Mouse (Mus musculus) retina, embryonic 14.5 days (tissue): ENCODE results near the gene Etl4.

Experiments used
- DNase-seq: peaks from one replicate; pipeline ENCODE4 v3.0.0-alpha.2; 2015; ENCODE audit warnings: low spot score

Gene Etl4

DNA sequence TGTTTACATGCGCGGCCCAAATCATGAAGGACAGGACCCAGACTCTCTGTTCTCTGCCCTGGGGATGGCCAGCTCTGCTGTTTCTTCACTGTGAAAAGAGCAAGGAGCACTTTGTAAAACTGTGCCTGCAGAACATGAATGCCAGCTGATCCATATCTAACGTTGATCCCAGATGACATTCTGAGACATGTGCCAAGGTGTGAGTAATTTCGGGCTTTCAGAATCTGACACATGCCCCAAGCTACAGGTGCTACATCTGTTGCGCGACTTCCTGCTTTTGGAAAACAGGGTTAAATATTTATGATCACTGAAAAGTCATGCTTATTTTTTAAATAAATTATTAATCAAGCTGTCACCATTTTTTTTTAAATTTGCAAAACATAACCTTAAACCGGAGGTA, 801.0 kb downstream of the Etl4 start:
- DNase-seq = no peak

DNA sequence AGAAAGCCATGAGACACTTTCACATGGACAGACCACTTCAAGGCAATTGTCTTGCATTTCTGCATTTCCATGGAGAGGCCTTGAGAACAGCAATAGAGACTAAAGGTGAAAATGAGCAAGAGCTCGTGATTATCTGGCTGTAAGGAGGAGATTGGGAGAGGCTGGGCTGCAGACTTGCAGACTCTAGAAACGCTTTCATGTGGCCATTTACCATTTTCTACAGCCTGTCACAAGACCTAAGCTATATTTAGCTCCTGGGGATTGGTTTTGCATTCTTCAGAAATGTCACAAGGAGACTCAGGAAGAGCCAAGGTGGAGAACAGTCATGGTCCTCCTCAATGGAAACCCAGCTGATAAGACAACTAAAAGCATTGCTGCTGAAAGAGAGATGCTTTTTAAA, 801.4 kb downstream of the Etl4 start:
- no peak for DNase-seq

DNA sequence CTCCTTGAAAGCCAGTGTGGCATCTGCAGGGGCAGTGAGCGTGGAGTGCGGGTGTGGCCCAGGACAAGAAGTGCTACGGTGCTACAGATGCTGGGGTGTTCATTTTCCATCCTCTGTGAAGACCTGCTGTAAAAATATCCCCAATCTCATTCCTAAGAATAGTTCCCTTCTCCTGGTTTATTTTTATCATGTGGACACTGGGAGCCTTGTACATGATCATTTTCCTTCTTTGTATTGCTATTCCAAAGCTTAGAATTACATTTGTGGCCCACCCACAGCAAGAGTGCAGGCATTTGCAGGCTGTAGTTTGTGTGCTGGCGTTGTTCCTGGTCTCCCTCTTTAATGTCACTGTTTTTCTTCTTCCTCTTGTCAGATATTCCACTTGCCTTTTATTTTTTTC, 809.5 kb downstream of the Etl4 start:
- DNase-seq = no peak

DNA sequence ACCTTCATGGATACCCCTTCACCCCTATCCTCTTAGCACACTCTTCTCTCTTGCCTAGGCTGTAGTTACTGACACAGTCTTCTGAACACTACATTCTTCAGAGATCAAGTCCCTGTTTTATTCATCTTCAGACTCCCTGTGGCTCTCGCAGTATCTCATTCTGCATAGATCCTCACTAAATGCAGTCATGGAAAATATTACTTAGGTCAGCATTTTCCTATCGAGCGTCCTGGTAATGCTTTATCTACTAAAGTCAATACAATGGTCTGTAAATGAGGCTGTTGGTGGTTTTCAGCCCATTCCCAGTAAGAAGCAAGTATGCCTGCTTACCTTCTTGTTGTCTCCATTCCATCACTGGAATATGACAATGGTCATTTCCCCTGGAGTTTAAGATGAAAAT, 811.5 kb downstream of the Etl4 start:
- no peak for DNase-seq

DNA sequence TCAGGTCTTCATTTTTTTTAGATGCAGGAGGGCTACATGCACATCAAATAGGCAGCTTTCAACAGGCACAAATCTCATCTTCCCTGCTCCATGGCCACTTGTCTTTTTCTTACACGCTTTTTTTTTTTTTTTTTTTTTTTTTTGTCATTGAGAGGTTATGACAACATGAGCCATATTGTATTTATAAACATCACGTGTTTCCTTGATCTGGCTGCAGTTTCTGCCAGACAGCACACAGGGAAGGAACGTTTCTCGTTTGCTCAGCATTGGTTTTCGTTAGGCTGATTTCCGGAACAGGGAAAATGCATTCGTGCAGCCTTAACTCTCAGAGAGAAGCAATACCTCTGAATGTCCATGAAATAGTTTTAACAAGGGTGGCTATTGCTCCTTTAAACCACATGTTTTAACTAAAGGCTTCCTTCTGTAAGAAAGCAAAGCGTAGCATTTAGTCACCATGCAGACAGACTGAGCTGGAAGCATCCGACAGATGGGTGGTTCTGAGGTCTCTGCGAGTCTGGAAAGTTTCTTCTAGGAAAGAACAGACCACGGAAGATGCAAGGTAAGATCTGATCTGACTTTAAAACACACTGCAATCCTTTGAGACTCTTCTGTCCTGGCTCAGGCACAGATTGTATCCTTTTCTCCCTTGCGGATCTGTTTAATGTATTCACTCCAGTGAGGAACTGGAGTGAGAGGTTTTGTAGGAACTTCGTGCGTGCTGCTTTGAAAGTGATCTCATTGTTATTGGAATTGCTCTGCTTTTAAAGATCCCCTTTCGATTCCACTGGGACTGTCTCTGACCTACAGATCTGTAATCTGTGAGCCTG, 812.8 kb downstream of the Etl4 start:
- no peak for DNase-seq

DNA sequence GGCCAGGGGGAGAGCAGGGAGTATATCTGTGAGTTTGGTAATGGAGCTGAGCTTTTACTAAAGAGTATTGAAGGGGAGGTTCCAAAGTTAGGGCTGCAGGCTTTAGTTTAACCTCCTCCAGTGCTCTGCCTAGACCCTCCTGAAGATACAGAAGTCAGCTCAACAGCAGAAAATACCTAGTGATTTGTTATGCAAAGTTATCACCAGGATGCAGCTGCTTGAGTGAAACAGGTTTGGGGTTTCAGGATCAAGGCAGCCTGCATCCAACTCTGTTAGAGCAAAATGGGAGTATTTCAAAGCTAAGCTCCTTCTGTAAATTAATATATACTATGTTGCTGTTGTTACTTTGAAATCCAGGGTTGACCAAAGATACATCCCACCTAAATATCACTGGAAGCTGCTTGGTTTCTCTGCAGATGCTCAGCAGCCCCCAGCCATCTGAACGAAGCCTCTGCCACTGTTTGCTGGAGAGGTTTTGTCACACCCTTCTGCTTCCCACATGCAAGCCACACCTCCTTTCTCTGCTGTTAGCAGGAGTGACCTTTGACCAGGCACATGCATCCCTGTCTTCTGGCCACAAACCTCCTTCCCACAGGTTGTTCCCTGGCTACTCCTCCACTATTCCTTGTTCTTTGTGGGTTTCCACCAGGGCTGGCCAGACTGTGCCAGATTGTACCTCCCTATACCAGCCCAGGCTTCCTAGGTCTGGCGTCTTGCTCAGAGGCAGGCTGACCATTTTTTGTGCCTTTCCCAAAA, 814.6 kb downstream of the Etl4 start:
- DNase-seq = no peak

DNA sequence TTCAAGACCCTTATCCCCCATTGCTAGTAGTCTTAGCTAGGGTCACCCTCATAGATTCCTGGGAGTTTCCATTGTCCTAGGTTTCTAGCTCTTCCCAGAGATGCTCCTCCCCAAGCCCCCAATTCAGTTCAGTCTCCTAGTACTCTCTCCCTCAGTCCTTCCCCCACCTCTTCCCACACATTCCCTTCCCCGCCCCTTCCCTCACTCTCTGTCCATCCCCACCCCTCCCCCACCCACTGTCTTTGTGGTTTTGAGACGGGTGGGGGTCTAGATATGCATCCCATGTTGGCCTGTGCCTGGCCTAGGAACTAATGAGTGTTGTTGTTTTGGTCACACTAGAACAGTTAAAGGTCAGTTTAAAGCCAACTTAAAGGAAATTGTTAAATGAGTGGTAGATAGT, 817.4 kb downstream of the Etl4 start:
- DNase-seq = no peak

DNA sequence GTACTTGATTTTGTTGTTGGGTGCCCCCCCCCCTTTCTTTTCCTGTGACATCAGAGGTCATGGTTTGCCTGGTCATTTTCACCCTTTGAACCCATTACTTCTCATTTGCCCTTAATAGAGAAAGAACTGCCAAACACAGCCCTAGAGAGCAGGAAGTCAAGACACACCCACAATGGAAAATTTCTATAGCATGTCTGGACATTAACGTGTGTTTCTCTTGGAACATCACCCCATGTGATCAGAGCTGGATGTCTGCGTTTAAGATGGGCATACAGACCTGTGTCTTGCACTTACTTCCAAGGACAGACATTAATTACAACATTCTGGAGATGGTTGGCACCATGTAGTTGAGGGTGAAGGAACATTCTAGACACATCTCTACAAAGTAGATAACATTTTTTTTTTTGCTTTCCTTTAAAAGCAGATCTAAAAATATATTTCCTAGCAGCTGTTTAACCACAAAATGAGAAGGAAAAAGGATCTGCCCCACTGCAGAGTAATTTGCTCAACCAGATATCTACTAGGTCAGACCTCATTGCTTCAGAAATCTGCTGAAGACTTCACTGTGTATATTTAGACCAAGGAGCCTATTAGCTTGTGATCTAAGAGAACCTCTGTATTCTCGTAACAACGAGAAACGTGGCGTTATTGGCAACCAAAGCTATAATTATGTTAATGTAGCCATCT, 818.3 kb downstream of the Etl4 start:
- DNase-seq = no peak

DNA sequence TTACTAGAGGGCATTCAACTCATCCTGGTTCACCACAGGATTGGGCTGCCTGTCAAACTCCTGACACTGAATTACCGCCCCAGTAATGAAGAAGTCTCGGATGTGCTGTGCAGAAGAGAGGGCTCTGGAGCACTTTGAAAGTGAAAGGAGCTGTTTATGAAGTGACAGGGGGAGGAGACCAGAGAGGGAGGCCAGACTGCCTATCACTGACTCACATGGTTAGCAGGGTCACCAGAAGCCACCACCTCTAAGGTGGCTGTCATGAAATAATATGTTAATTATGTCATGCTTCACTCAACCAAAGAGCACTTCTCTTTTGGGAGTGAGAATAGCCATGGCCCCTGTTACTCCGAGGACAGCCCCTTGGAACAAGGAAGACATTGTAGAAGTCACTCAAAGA, 825.9 kb downstream of the Etl4 start:
- no peak for DNase-seq

DNA sequence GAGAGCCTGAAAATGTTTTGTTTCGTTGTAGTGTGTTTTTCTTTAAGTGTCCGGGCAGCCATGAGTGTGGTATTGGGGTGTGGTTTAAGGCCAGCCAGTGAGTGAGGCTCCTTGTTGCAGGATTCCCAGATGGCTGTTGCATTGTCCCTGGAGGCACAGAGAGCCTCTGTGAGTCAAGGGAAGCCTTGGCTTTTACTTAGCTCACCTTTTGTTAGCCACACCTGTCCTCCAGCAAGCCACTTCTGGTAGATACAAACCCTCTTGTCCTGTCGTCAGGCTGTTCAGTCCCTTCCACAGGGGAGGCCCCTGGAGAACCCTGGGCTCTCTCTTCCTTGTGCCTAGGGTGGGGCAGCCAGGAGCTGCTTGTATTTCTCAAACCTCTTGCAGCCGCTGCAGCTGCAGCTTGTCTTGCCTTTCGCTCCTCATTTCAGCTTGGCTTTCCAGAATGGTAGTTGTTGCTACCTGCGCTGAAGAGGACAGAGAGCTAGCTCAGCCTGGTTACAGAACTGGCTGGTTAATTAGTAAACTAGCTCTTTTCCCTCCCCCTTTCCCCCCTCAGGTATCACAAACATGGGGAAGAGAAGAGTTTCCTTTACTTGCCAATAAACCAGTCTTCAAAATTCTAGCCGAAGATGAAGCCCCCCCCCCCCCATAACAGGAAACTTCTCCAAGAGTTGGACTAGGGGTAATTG, 826.9 kb downstream of the Etl4 start:
- no peak for DNase-seq

DNA sequence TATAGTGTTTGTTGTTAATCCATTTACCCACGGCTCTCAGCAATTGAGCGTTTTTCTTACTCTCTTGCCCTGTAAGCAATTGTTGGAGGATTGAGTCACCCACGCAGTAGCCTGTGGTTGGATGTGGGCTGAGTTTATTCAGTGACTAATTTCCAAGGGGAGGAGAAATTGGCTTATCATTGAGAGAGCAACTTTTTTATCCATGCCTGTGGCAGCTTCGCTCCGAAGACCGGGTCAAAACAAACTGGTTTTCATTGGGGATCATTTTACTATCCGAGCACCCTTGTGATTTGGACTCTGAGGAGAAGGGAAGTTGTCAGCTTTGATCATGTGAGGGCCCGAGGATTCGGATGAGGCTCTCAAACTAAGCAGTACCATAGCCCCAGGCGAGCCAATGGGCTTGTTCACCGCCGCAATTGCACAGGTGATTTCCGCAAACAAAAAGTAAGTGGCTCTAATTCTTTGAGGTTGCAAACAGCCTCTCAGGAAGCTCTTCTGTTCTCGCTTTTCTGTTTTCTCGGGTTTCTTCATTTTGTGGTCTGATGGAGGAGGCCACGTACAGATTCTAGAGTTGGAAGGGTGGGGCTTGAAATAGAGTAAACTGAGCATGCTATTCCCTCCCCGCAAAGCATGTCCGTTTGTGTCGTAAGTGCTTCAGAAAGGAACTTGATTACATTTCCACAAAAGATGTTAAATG, 827.7 kb downstream of the Etl4 start:
- DNase-seq = no peak

DNA sequence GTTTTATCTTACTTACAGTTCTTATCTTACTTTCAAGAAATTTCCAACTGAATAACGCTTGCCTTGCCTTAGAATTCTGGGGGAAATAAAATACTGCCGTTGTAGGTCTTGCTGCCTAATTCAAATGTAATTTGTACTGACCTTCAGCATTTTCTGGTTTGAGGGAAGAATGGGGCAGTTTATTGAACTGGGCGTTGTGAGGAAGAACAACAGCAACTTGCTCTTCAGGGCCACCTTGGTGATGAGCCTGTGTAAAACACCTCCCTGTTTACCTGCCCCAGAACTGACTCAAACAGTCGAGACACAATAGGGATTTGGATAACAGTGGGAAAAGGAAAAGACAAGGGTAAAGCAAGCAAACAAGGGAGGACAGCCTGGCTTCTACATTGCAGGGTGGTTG, 828.3 kb downstream of the Etl4 start:
- DNase-seq = no peak

DNA sequence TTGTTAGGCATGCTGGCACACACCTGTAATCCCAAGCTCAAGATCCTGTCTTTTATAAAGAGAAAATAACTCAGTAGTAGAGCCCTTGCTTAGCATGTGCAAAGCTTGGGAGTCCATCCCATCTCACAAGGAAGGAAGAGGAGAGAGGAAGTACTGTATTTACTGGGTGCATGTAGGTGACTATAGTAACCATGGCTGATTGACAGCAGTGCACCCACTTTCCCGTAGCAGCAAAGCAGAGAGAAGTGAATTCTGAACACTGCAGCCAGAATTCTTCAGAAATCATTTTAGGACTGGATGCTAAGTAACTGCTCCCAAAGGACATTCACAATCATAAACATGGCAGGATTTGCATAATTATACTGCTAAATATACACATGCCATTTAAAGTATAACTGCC, 838.1 kb downstream of the Etl4 start:
- DNase-seq = no peak

DNA sequence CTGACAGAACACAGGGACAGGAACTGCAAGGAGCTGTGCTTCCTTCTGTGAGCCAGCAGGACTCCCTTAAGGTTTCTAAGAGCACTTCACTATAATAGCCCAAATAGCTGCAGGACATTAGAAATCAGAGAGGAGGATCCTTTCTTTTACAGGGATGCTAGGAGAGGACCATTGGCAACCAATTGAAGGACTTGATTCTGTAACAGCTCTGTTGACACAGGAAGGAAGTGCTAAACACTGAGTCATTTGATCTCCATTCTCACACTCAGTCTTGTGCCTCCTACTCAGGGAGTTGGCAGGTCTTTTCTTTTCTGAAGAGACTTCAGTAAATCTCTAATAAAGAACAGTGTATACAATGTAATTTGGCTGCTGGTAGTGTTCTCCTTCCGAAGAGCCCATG, 838.9 kb downstream of the Etl4 start:
- no peak for DNase-seq

DNA sequence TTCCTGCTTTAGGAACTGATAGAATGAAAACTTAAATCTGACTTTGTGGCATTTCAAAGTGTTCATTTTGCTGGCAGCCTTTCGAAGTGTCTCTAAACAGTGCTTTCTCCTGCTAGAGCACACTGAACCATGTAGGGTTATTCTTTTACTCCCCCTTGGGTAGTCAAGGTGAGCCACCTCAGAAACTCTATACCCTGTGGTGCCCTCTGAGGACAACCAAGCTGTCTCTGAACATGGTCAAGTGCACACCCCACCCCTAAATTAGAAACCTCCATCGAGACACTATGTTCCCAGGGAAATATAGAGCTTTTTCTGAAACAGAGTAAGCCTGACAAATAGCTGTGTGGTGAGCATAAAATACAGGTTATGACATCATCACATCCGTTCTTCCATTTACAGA, 840.1 kb downstream of the Etl4 start:
- no peak for DNase-seq

DNA sequence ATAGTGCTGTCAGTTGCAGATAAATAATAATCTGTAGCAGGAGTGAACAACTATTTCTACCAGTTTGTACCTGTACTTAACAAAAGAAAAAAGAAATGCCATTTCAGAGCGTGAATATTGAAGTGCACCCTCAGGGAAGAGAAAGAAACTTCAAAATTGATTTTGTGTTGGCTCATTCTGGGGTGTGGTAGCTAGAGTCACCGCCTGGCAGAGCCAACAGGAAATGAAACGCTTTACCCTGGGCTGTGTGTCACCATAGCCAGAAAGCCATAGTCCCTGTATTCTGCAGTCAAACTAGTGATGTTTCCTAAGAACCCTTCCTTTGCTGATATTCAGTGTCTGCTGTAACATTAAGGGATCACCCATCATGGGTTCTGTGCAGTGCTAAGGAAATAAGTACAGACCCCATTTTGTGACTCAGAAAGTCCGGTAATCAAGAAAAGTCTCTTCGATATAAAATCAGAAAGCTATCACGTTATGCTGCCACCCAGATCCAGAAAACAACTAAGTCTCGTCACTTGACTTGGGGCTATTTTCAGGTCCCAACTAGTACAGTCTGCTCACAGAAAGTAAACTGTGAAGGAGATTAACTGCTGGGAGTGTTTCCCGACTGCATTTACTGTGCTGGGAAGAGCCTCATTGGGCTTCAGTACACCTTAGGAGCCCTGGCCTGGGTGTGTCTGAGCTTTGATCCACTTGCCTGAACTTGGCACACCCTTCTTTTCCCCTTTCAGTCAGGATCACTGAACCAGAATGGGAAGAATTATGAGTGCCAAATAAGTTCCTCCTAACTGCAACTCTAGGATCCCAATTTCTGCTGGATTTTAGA, 843.9 kb downstream of the Etl4 start:
- no peak for DNase-seq

DNA sequence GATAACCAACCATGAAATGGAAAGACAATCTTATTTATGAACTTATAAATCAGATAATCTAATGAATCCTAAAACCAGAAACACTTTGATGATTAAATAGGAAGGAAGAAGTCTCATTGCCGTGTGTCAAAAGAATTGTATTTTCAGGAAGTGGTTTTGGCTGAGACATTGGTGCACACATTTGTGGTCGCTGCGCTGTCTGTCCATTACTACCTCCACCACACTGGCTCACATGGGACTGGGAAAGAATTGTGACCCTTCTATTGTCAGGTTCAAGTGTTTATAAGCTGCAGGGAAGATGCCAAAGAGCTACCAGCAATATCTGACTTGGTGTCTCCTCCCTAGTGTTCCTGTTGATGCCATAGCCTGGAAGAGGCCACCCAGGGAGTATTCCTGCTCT, 847.4 kb downstream of the Etl4 start:
- no peak for DNase-seq

DNA sequence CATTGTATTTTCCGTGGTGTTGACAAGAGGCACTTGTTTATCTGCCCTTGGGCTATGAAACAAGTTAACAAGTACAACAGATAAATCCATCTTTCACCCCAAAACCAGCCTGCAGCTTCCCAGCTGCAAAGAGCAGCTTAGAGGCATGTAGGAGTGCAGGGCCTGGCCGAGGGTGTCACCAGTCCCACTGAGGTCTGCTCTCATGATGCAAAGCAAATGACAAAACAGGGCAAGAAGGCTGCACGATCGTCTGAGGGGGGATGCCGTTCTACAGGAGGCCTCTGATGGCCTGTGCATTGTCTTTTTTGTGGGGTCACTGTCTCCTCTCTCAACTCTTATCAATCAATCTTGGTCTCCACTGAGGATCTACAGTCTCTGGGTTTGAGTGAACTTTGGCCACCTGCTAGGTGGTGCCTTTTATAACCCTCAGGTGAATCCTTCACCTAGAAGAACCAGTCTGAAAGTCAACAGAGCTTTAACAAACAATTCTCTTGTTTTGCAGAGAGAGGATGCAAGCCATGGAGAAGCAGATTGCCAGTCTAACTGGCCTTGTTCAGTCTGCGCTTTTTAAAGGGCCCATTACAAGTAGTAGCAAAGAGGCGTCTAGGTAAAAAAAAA, 849.6 kb downstream of the Etl4 start:
- no peak for DNase-seq

DNA sequence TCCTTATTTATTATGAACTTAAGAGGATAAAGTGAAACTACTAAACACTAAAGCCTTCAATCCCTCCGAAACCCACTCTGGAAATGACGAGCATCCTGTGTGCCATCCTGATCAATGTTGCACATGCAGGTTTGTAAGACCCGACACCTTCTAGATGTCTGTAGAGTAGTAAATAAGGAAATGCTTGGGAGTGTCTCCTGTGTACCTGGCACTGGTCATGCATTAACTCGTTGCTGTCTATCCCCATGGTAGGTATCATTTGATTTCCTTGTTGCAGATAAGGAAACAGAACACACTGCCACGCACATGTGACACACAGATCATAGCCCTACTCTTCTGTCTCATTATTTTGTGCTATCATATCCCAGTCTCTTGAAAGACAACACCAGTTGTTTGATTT, 851.7 kb downstream of the Etl4 start:
- DNase-seq = no peak

DNA sequence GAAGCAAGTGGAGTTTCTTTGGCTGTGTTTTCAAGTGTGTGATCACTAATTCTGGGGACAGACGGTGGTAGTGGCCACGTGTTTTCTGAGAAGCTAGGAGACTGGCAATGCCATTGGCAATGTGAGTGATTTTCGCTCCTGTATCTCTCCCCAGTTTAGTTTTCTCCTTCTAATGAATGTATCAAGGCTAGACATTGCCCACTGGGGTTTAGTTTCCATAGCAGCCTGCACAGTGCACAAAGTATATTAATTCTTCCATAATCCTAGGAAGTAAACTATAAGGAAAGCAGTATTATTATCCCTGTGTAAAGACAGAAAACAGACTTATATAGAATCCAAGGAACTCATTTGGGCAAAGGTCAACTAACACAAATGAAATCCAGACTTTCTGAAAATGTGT, 852.2 kb downstream of the Etl4 start:
- no peak for DNase-seq
